22 mouse cellular contexts compared by ENCODE assay signal in the genomic region with DNA sequence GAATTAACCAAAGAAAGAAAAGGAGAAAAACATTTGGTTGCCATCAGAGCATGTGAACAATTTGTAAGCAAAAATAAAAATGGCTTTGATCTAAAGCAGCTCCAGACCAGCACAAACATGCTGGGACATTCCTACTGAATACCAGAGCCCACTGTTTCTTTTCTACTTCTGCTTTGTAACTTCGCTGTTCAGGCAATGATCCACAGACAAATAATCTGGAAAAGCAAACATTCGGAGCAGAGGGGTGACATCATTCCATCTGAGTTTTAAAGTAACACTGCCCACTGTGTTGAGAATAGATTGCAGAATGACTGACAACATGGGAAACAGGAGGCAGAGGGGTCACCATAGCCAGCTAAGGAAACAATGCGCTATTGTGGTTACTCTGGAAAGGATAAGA. TPM values are rescaled to one million over a fixed set of nuclear protein-coding genes. Genes with fewer than 3 reads are reported as not detected.
DNase-seq lines count a peak whose midpoint lies in the region; ATAC-seq and TF ChIP-seq lines count a peak whose summit lies in the region.
"Had no signal": no experiment of that assay in that cellular context is flagged by ENCODE, and none has a peak within 500 bp of the region (broad histone marks: within the 10 kb centered on the region; RNA-seq: fewer than 3 reads in every experiment).

No protein-coding gene starts in this region.

- ATAC-seq in forebrain, embryonic 14.5 days: peak; percentile 47
- no peak for ATAC-seq in forebrain, embryonic 12.5 days (ENCODE audit: low FRiP score)
- ATAC-seq in kidney, postnatal 0 days (replicated peaks; ENCODE audit: low FRiP score, low read depth): no peak
- ATAC-seq in embryonic facial prominence, embryonic 14.5 days (ENCODE audit: low read depth): peak; percentile 44; the same call in 1 of the 2 replicates
- ATAC-seq: intestine, embryonic 15.5 days had no signal

- no peak for TF ChIP-seq CTCF in kidney, postnatal 0 days (IDR thresholded peaks at IDR 0.05; ENCODE audit: low read depth)
- no peak for TF ChIP-seq CTCF in thymus, adult 2 months (IDR thresholded peaks at IDR 0.05; ENCODE audit: borderline replicate concordance, control insufficient read depth, extremely low read depth, insufficient read depth, low read length, poor library complexity)

- 41% methylated on average over 3 of the region's 3 CpGs for WGBS in forebrain, embryonic 14.5 days
- 43% methylated on average over 3 of the region's 3 CpGs for WGBS in forebrain, embryonic 12.5 days
- 34% methylated on average over 3 of the region's 3 CpGs for WGBS in kidney, postnatal 0 days
- WGBS in embryonic facial prominence, embryonic 14.5 days: 11% methylated on average over 3 of the region's 3 CpGs
- WGBS in thymus, adult 2 months: 90% methylated on average over 3 of the region's 3 CpGs

- no peak for TF ChIP-seq POLR2A in thymus, adult 2 months (IDR thresholded peaks at IDR 0.05; ENCODE audit: control insufficient read depth, extremely low read depth, insufficient read depth, low read length, poor library complexity)

- no peak overlapping the region for H3K9ac ChIP-seq in forebrain, embryonic 14.5 days (ENCODE audit: low read length)
- H3K9ac ChIP-seq in forebrain, embryonic 12.5 days: no peak overlapping the region
- H3K9ac ChIP-seq in kidney, postnatal 0 days (ENCODE audit: low read depth, low read length): no peak overlapping the region
- no peak overlapping the region for H3K9ac ChIP-seq in embryonic facial prominence, embryonic 14.5 days (ENCODE audit: low read depth, low read length)
- H3K9ac ChIP-seq: hindbrain, embryonic 14.5 days; intestine, embryonic 15.5 days; limb, embryonic 13.5 days; liver, embryonic 14.5 days had no signal

- H3K4me1 ChIP-seq in forebrain, embryonic 14.5 days (ENCODE audit: control insufficient read depth, insufficient read depth, low read length): peaks cover 16% of the 10 kb centered on the region
- H3K4me1 ChIP-seq in forebrain, embryonic 12.5 days: no peaks in the 10 kb centered on the region; the same call in 1 of the 2 replicates
- H3K4me1 ChIP-seq in kidney, postnatal 0 days (replicated peaks; ENCODE audit: insufficient read depth, low read length): no peaks in the 10 kb centered on the region
- peaks cover 10% of the 10 kb centered on the region for H3K4me1 ChIP-seq in embryonic facial prominence, embryonic 14.5 days (ENCODE audit: control insufficient read depth, insufficient read depth, low read length)
- H3K4me1 ChIP-seq in thymus, adult 2 months (replicated peaks; ENCODE audit: control insufficient read depth, insufficient read depth, low read length): peaks cover 3% of the 10 kb centered on the region; the same call in 1 of the 2 replicates
- H3K4me1 ChIP-seq: intestine, embryonic 15.5 days had no signal

- H3K27ac ChIP-seq in forebrain, embryonic 14.5 days (ENCODE audit: low read depth, low read length): no peak overlapping the region
- no peak overlapping the region for H3K27ac ChIP-seq in forebrain, embryonic 12.5 days
- H3K27ac ChIP-seq in kidney, postnatal 0 days: no peak overlapping the region
- H3K27ac ChIP-seq in embryonic facial prominence, embryonic 14.5 days (replicated peaks; ENCODE audit: low read depth, low read length): no peak overlapping the region; the same call in 1 of the 2 replicates
- no peak overlapping the region for H3K27ac ChIP-seq in thymus, adult 2 months (ENCODE audit: control insufficient read depth, insufficient read depth, low read length)
- H3K27ac ChIP-seq: hindbrain, embryonic 14.5 days; intestine, embryonic 15.5 days; layer of hippocampus, adult 2 months; left cerebral cortex, adult 2 months; limb, embryonic 13.5 days; liver, embryonic 14.5 days had no signal

- H3K27me3 ChIP-seq in forebrain, embryonic 14.5 days (replicated peaks; ENCODE audit: control insufficient read depth, insufficient read depth, low read length): no peaks in the 10 kb centered on the region
- no peaks in the 10 kb centered on the region for H3K27me3 ChIP-seq in forebrain, embryonic 12.5 days
- no peaks in the 10 kb centered on the region for H3K27me3 ChIP-seq in kidney, postnatal 0 days (ENCODE audit: insufficient read depth, low read length)
- no peaks in the 10 kb centered on the region for H3K27me3 ChIP-seq in embryonic facial prominence, embryonic 14.5 days (replicated peaks; ENCODE audit: control insufficient read depth, insufficient read depth, low read length)
- no peaks in the 10 kb centered on the region for H3K27me3 ChIP-seq in thymus, adult 2 months (ENCODE audit: control insufficient read depth, insufficient read depth, low read length)
- H3K27me3 ChIP-seq: intestine, embryonic 15.5 days; limb, embryonic 13.5 days had no signal

- peak; percentile 17 for DNase-seq in forebrain, embryonic 14.5 days (ENCODE audit: low spot score)
- DNase-seq in kidney, postnatal 0 days (ENCODE audit: low spot score): peak; percentile 57
- DNase-seq in kidney, adult 18-20 months: no peak
- peak; percentile 87 for DNase-seq in Muller cell, postnatal 12 days (ENCODE audit: inconsistent ontology term)
- peak; percentile 67 for DNase-seq in embryonic facial prominence, embryonic 14.5 days (ENCODE audit: low spot score)
- DNase-seq in thymus, adult 2 months: no peak
- no peak for DNase-seq in thymus, adult 18-20 months
- DNase-seq: adrenal gland, postnatal 14 days; cerebellum, adult 2 months; kidney, postnatal 10 days; lung, postnatal 14 days; spleen, adult 18-20 months had no signal

- no peaks in the 10 kb centered on the region for H3K9me3 ChIP-seq in forebrain, embryonic 14.5 days (replicated peaks; ENCODE audit: control insufficient read depth, low read length)
- H3K9me3 ChIP-seq in forebrain, embryonic 12.5 days: no peaks in the 10 kb centered on the region
- no peaks in the 10 kb centered on the region for H3K9me3 ChIP-seq in kidney, postnatal 0 days (replicated peaks; ENCODE audit: low read length)
- H3K9me3 ChIP-seq in embryonic facial prominence, embryonic 14.5 days (ENCODE audit: control insufficient read depth, low read length): no peaks in the 10 kb centered on the region
- H3K9me3 ChIP-seq: intestine, embryonic 15.5 days; limb, embryonic 13.5 days had no signal

- no peak overlapping the region for H3K4me2 ChIP-seq in forebrain, embryonic 14.5 days (ENCODE audit: low read length)
- H3K4me2 ChIP-seq in forebrain, embryonic 12.5 days: no peak overlapping the region
- H3K4me2 ChIP-seq in kidney, postnatal 0 days (ENCODE audit: low read length): no peak overlapping the region
- no peak overlapping the region for H3K4me2 ChIP-seq in embryonic facial prominence, embryonic 14.5 days (ENCODE audit: low read depth, low read length)
- H3K4me2 ChIP-seq: hindbrain, embryonic 14.5 days; intestine, embryonic 15.5 days; limb, embryonic 13.5 days had no signal

- H3K4me3 ChIP-seq in forebrain, embryonic 14.5 days (ENCODE audit: low read depth, low read length): no peak overlapping the region
- H3K4me3 ChIP-seq in forebrain, embryonic 12.5 days (replicated peaks): no peak overlapping the region
- no peak overlapping the region for H3K4me3 ChIP-seq in kidney, postnatal 0 days (replicated peaks; ENCODE audit: low read depth, low read length)
- H3K4me3 ChIP-seq in embryonic facial prominence, embryonic 14.5 days (ENCODE audit: low read depth, low read length): no peak overlapping the region
- no peak overlapping the region for H3K4me3 ChIP-seq in thymus, adult 2 months (ENCODE audit: control insufficient read depth, insufficient read depth, low read length)
- H3K4me3 ChIP-seq: erythroblast, embryonic 14.5 days; intestine, embryonic 15.5 days; layer of hippocampus, adult 2 months; left cerebral cortex, adult 2 months; limb, embryonic 13.5 days had no signal

- H3K36me3 ChIP-seq in forebrain, embryonic 14.5 days (ENCODE audit: control insufficient read depth, insufficient read depth, low read length): no peaks in the 10 kb centered on the region
- no peaks in the 10 kb centered on the region for H3K36me3 ChIP-seq in forebrain, embryonic 12.5 days (replicated peaks)
- no peaks in the 10 kb centered on the region for H3K36me3 ChIP-seq in kidney, postnatal 0 days (ENCODE audit: insufficient read depth, low read length)
- no peaks in the 10 kb centered on the region for H3K36me3 ChIP-seq in embryonic facial prominence, embryonic 14.5 days (ENCODE audit: control insufficient read depth, insufficient read depth, low read length)
- H3K36me3 ChIP-seq in thymus, adult 2 months (ENCODE audit: control insufficient read depth, insufficient read depth, low read length): no peaks in the 10 kb centered on the region
- H3K36me3 ChIP-seq: intestine, embryonic 15.5 days; limb, embryonic 13.5 days had no signal

RNA-seq across cellular contexts. Expression of a gene that starts 41.1 kb away (rescaled TPM):
- not detected in 2 replicates for polyA plus RNA-seq in forebrain, embryonic 14.5 days (2014; fragmentation: Nextera tagmentation; extraction: Ambion mirVana)
- polyA plus RNA-seq in forebrain, embryonic 12.5 days (2016; fragmentation: Nextera tagmentation; extraction: Ambion mirVana): not detected in 2 replicates
- not detected in 2 replicates for polyA plus RNA-seq in kidney, postnatal 0 days (2015; fragmentation: Nextera tagmentation; extraction: Ambion mirVana)
- polyA plus RNA-seq in embryonic facial prominence, embryonic 14.5 days (2014; fragmentation: Nextera tagmentation; extraction: Ambion mirVana): not detected in 2 replicates
- polyA plus RNA-seq in thymus, adult 2 months (2012; rRNA removed): not detected in 2 replicates
- polyA plus RNA-seq: cerebellum, adult 2 months; erythroblast, embryonic 14.5 days; hindbrain, embryonic 14.5 days; intestine, embryonic 15.5 days; limb, embryonic 13.5 days; liver, embryonic 14.5 days; stomach, embryonic 14.5 days; thymus, postnatal 0 days had no signal

Comparison
In these comparisons a context has a peak if more than half of its experiments do, and no peak if none do; other contexts are left out.
1. ATAC-seq: peak in forebrain, embryonic 14.5 days (single experiment) and embryonic facial prominence, embryonic 14.5 days (single experiment); none in forebrain, embryonic 12.5 days (single experiment) and kidney, postnatal 0 days (single experiment).
2. DNase-seq: peak in forebrain, embryonic 14.5 days (single experiment), kidney, postnatal 0 days (single experiment), Muller cell, postnatal 12 days (single experiment) and embryonic facial prominence, embryonic 14.5 days (single experiment); none in kidney, adult 18-20 months (single experiment), thymus, adult 2 months (single experiment) and thymus, adult 18-20 months (0 of 2).